Mouse (Mus musculus) adrenal gland, adult 2 months (tissue): Measurements from ENCODE around the gene Tnfsf13. TPM values are rescaled to one million over a fixed set of nuclear protein-coding genes. Genes with fewer than 3 reads are reported as not detected.
A peak's percentile ranks its signal among the peaks of the same experiment; 100 is the strongest.
"Not testable (repeated sequence)": the region's sequence is repeated elsewhere in the genome, so short reads cannot be mapped to it uniquely, and the experiment has no call there.

Source experiments
- DNase-seq: peaks from one replicate; pipeline ENCODE4 v3.0.0; 2021
- long read RNA-seq: library from polyadenylated mRNA; stranded (forward); transcript quantifications from one replicate; pipeline ENCODE4 v2.0.0, GENCODE M21; 2021
- polyA plus RNA-seq: library from polyadenylated mRNA; depleted of rRNA; stranded (reverse); fragments of >200 nt; gene quantifications from 2 replicates; pipeline ENCODE4 v1.2.3, GENCODE M21; 2012; rRNA removed
- total RNA-seq, 2 experiments: library from RNA; stranded (reverse); gene quantifications; 2 replicates each; pipeline ENCODE4 v1.2.3; 2021

The Tnfsf13 gene
- total RNA-seq (1 to 10 TPM; 1.6 to 2.4 TPM), polyA plus RNA-seq (2.2 and 2.4 TPM in 2 replicates)
- long read RNA-seq = 0 reads

DNA sequence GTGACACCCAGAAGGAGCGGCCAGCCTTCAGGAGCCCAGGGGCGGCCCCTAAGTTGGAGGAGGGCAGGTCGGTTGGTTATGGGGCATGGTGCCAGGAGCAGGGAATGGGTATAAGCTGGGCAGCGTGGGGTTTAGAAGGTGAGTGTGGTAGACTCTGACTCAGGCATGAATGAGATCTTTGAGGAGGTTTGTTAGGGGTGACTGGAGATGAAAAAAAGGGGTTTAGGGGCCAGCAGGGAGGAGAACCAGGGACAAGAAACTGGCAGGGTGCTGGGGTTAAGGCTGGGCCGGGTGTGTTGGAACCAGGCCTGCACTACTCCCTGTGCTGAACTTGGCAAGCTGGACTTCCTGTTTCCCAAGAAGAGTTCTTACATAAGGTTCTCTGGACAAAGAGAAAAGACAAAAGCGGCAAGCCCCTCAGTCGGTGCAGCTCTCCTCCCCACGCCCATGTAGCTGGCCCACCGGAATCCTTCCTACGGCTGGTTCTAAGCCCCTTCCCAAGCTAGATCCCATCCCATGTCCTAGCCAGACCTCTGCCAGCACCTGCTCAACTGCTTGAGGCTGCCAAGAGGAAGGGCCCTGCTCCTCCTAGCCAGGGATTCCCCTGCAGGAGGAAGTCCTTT lies at the start of gene Tnfsf13:
Gene Tnfsf13, minus strand, starts transcription at position 259 of the 623 bp plus-strand sequence.
- peak; percentile 86 for DNase-seq

DNA sequence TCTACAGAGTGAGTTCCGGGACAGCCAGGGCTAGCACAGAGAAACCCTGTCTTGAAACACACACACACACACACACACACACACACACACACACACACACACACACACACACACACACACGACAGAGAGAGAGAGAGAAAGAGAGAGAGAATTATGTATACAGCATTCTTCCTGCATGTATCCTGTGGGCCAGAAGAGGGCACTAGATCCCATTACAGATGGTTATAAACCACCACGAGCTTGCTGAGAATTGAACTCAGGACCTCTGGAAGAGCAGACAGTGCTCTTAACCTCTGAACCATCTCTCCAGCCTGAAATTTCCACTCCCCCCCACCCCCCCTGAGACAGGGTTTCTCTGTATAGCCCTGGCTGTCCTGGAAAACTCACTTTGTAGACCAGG lies 45.8 kb upstream of the Tnfsf13 start:
- DNase-seq = not testable (repeated sequence)

DNA sequence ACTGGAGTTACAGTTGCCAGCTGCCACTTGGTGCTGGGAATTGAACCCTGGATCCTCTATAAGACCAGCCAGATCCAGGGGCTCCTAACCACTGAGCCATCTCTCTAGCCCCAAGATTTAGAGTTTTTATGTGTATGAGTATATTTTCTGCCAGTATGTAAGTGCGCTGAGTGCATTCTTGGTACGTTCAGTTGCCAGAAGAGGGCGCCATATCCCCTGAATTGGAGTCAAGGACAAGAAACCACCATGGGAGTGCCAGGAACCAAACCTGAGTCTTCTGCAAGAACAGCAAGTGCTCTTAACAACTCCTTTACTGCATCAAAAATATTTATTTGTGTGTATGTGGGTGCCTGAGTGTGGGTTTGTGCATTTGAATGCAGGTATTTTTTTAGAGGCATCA lies 43.5 kb upstream of the Tnfsf13 start:
- DNase-seq = peak; percentile 60

DNA sequence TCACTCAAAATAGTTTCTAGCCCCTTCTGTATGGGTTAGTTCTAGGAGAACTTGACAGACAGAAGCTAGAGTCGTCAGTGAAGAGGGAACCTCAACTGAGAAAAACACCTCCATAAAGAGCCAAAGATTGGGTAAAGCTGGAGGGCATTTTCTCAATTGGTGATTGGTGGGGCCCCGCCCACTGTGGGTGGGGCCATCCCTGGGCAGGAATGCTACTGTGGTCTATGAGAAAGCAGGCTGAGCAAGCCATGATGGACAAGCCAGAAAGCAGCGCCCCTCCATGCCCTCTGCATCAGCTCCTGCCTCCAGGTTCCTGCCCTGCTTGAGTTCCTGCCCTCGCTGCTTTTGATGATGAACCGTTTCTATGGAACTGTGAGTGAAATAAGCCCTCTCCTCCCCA lies 40.4 kb upstream of the Tnfsf13 start:
- DNase-seq = no peak

DNA sequence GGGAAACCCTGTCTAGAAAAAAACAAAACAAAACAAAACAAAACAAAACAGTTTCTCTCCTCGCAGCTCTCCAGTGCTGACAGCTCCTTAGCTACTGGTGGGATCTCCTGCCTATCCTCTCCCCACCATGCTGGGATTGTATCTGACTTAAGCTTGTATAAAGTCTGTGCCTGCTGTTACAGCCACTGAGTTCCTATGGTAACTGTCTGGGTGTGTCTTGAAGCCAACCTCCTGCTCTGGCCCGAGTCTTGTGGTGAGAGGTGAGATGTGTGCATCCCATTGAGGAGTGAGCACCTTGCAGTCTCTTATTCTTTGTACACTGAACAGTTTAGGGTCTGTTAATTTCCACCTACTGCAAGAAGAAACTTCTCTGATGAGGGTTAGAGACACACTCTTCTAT lies 37.5 kb upstream of the Tnfsf13 start:
- DNase-seq = no peak

DNA sequence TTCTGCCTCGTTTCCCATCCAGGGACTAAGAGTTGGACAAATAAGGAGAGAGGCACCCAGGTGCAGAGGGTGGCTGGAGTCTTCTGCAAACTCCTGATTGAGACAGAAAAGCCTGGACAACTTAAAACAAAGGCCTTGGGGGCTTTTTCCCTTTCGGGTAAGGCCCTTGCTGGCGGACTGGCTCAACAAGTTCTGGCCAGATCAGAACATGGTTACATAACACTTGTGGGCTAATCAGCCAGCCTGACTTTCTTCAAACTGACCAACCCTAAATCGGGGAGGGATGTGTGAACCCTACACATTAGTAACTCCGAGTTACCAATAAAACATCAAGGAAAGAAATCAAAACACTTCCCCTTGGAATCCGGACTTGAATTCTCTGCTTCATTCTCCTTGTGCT lies 35.3 kb upstream of the Tnfsf13 start:
- peak; percentile 35 for DNase-seq

DNA sequence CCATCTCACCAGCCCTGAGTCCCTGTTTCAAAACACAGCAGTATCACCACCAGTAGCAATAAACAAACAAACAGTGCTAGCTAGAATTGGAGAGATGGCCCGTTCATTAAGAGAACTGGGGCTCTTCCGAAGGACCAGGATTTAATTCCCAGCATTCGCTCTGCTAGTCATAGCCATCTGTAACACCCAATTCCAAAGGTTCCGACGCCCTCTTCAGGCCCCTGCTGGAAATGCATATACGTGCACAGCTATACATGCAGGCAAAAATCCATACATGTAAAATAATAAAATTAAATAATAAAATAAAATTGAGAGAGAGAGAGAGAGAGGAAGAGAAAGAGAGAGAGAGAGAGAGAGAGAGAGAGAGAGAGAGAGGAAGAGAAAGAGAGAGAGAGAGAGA lies 33.8 kb upstream of the Tnfsf13 start:
- DNase-seq = no peak

DNA sequence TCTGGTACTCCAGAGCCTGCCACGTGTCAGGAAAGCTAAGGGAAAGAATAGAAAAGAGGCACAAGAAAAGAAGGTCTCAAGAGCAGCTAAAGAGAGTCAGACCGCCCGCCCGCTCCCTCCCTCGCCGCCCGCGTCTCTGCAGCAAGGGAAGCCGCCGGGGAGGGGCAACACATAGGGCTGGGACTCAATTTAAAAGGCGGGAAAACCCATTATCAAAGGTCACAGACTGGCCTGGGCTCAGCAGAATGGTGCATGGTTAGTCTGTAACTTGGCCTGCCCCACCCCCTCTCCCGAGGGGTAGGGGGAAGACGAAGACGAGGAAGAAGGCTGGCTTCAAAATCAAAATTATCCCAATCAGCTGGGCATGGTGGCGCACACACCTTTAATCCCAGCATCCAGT lies 33.1 kb upstream of the Tnfsf13 start:
- DNase-seq = no peak

DNA sequence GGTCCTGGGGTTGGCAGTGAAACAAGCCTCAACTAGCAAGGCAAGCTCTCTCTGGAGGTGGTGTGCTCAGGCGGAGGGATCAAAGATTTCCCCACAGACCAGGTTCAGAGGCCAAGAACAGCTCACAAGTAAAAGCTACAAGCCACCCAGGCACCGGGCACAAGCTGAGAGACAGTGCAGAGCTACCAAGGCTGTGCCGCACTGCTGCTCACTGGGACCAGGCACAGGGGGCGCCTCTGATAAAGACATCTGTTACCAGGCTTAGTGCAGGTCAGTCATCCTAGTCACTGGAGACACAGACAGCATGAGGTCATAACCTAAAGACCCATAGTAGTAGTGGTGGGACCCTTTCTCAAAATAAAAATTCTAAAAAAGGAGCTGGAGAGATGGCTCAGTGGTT lies 31.4 kb upstream of the Tnfsf13 start:
- DNase-seq = no peak

DNA sequence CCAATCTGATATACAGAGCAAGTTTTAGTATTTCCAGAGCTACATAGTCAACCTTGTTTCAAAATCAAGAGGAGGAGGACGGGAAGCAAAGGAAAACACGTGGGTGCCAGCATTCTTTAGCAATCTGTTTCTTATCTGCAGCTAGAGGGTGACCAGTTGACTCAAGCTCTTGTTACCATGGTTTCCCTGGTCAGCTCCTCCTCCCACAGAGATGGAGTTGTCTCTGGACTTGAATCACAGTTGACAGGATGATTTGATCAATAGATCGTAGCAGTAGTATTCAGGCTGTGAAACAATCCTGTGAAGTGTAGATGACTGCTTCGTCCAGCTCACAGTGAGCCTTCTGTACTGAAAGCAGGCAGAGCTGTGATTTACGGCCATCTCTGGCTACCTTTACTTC lies 30.3 kb upstream of the Tnfsf13 start:
- peak; percentile 83 for DNase-seq

DNA sequence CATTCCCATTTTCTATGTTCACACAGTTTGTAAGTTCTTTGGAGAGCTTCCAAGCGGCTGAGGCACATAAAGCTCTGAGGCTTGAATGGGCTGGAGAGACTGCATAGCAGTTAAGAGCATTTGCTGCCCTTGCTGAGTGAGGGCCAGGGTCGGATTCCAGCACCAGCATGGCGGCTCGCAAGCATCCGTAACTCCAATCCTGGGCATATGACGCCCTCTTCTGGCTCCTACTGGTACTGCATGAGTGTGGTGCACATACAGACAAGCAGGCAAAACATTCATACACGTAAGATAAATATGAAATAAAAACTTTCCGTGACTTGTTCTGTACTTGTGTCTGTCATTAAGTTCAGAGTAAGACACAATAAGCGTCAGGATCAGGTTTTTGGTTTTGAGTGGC lies 29.9 kb upstream of the Tnfsf13 start:
- DNase-seq = peak; percentile 45

DNA sequence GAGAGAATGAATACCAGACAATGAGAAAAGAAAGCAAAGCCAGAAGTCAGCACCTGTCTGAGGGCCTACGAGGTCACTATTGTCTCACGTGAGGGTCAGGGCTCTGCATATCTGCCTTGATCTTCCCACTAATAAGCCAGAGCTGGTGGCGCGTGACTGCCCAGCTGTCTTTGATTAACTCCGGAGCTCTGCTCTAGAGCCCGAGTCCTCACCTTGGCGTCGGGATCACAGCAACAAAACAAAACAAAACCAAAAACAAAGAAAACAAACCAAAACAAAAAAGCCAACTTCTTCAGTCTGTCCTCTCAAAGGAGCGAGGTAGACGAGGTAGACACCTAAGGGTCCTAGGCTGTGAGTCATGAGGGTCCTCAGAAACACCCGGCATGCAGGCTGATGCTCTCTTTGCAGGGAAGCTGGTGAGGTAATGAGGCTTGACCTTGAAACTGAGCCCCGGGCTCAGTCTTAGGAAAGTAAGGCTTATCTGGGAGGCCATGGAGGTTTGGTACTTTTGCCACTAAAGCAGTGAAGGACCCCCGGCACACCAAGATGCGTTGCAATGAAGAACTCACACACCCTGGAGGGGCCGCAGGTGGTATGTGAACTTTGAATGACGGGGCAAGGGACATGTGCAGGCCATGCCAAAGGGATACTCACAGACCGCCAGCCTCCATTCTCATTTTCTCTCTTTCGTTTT lies 29.2 kb upstream of the Tnfsf13 start:
- DNase-seq = no peak

DNA sequence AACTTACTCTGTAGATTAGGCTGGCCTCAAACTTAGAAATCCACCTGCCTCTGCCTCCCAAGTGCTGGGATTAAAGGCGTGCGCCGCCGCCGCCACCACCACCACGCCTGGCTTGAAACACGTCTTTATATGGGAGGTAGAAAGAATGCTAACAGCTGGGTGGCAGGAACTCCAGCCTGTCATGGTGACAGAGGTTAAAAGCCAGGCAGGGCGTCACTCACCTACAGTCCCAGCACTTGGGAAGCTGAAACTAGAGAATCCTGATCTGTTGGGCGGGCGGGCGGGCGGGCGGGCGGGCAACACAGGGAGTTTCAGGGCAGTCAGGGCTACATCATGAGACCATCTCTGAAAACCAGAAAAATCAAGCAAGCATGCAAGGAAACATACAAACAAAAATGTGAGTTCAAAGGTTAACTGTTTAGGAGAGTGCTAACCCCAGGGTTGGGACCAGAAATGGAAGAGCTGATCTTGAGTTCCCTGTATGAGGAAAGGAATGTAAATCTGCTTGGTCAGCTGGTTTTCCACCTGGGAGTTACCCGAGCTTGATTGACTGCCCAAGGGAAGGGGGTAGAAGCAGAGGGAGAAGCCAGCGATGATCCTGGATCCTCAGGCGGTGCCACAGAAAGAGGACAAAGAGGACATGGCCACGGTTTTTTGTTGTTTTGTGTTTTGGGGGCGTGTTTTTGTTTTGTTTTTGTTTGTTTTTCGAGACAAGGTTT lies 27.5 kb upstream of the Tnfsf13 start:
- no peak for DNase-seq

DNA sequence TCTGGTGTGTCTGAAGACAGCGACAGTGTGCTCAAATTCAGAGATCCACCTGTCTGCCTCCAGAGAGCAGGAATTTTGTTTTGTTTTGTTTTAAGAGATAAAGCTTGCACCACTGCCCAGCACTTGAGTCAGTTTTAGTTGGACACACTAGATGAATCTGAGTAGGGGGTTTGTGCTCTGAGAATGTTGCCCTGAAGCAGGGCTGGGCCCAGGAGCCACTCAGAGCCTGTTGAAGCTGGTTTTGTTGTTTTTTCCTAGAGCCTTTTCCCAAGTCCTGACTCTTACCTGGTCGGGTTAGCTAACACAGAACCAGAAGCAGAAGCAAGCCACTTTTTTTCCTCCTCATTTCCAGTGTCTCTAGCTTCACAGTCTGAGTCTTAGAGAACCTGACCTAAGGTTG lies 25.5 kb upstream of the Tnfsf13 start:
- no peak for DNase-seq

DNA sequence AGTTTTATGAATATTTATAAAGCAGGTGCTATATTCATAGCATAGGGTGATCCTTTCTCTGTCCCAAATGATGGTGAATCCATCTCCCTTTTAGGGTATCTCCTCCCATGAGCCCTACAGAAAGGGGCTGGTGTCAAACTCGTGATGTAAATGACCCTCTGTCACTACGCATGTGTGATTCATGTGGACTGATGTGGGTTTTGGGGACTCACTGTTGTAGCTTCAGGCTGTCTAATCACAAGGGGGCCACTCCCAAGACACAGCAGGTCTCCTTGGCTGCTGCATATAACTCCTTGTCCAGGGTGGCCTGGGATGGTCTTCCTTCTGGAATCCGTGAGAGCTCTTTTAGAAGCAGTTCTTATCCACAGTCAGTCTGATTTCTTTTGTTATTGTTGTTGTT lies 24.9 kb upstream of the Tnfsf13 start:
- no peak for DNase-seq

DNA sequence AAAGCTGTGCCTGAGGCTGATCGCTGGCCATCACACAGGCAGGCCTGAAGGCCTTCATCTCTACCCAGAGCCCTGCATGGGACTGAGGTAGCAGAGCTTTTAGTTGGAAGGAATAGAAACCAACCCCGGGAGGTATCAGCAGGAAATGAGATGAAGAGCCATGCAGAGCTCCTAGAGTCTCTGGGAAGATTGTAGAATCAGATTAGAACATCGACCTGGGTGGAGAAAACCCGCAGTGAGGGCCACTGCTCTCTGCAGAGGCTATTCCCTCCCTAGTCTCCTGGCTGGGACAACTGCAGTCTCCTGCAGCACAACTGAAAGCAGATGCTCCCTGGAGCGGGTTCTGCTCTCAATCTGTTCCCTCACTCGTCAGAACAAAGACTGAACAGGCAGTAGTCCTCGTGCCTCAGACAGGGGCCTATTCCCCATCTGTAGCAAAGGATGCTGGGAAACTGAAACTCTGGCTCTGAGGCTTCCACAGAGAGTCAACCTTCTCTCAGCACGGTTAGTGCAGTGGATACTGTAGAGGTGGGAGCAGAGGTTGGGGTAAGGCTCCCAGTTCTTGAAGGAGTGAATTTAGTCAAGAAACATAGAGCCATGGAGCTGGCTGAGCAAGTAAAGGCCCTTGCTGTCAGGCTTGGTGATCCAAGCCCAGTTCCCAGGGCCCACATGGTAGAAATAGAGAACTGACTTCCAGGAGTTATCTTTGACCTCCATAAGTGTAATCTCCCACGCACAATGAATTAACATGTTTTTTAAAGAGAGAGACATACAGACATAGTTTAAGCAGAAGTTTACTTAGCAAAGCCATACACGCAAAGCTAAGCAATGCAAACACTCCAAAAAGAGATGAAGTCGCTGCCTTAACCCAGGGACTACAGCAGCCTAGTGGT lies 24.2 kb upstream of the Tnfsf13 start:
- DNase-seq = no peak

DNA sequence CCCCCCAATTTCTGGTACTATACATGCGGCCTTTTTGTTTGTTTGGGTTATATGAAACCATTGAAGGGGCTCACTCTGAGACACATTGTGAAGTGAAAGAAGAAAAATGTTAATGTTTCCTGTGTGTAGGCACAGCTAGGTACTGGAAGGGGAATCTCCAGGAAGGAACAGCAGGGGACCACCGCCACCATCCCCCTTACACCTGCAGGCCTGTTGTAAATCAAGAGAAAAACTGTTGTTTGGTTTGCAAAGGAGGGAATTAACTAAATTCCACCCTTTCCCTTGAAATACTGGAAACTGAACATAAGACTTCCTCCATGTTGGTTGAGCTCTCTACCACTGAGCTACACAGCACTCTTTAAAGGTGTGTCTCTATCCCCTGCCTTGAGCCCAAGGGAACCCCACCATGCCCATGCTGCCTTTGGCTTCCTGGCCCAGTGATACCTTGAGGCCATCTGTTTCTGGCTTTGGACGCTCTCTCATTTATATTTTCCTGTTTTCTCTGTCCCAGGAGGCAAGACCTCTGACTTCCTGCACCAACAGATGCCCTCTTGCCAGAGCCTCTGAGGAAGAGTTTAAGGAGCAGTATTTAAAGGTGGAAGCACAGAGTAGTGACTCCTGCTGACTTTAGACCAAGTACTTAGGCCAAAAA lies 23.2 kb upstream of the Tnfsf13 start:
- no peak for DNase-seq

DNA sequence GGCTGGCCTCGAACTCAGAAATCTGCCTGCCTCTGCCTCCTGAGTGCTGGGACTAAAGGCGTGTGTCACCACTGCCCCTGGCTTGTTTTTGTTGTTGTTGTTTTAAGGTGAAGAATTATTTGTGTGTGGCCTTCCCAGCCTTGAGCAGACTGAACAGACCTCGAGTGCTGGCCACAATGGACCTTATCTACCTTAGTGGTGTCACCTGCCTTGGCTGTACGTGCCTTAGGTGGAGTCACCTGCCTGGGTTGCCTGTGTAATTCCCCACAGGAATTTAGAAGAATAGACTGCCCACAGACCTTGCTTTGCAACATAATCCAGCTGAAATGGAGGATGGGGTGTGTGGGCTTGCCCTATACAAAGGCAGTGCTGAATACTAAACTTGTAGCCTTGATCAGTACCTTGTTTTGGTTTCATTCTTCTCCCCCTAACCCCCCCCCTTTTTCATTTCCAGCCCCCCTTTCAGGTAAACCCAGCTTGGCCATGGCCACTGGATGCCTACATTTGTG lies 22.3 kb upstream of the Tnfsf13 start:
- DNase-seq = no peak

DNA sequence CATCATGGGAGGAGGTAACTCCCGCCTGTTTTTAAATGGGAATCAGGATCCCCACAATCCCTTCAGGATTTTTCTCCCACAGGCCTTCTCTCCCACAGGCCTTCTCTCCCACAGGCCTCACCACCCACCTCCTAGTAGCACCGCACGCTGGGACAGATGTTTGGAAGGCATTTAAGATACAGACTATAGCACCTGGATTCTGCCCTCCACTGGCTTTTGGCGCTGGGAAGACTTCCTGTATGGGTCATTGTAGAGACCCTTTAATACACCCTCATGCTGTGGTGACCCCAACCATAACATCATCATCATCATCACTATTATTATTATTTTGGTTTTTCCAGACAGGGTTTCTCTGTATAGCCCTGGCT lies 21.9 kb upstream of the Tnfsf13 start:
- DNase-seq = no peak

DNA sequence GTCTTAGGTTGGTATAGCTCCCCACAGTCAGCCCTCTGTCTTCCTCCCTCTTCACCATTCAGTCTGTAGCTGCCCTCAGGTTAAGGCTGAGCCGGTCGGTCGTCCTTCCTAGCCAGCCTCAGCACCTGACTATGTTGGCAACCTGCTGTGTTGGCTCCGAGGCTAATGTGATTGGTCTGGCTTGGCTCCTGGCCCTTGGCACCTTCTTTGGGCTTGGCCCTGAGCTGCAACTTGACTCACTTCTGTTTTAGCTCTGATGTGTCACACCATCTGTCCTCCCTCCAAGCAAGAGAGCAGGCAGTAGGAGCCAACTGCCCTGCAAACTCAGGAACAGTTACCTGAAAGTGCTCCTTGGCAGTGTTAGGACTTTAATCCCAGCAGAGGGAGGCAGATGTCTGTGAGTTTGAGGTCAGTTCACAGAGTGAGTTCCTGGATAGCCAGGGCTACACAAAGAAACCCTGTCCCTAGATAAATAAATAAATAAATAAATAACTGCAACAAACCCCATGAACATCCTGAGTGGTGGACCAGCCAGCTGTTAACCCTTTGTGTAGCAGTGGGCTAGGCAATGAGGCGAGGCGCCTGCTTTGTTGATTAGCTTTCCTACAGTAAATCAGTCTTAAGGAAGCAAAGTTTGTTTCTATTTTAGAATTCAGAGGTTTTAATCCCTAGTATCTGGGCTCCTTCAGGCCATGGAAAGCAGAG lies 21.3 kb upstream of the Tnfsf13 start:
- peak; percentile 93 for DNase-seq

DNA sequence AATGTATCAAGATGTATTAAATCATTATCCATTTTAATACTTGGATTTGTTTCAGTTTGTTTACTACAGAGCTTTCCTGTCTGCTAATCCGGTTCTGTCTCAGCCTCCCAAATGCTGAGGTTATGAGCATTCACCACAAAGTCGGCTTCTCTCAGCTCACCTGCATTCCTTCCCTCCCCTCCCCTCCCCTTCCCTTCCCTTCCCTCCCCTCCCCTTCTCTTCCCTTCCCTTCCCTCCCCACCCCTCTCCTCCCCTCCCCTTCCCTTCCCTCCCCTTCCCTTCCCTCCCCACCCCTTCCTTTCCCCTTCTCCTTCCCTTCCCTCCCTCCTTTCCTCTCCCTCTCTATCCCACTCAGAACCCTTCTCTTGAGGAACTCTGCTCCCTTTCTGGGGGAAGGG lies 19.0 kb upstream of the Tnfsf13 start:
- DNase-seq = no peak
